Mouse (Mus musculus): ENCODE data around the gene Olfr378. TPM values are rescaled to one million over a fixed set of nuclear protein-coding genes. Genes with fewer than 3 reads are reported as not detected.

Olfr378 gene
- polyA plus RNA-seq (2012; rRNA removed) (not detected in 2 replicates), polyA plus RNA-seq (2014; fragmentation: Nextera tagmentation; extraction: Ambion mirVana) (not detected in 2 replicates)

GRCm38 (mm10) chr11:73428377-73428776, at the start of gene Olfr378:
TSS of gene Olfr378 (minus strand) at chr11:73428477.
- no peak for DNase-seq (ENCODE audit: low read depth in 3 of 3, low spot score in 3 of 3)
- ATAC-seq (ENCODE audit: insufficient read depth): no peak
- no peaks in the 10 kb centered on the region for H3K36me3 ChIP-seq (replicated peaks; ENCODE audit: control insufficient read depth, insufficient read depth, low read depth)
- no peak for TF ChIP-seq EP300 (IDR thresholded peaks at IDR 0.05; ENCODE audit: low read depth)
- TF ChIP-seq CTCF (IDR thresholded peaks at IDR 0.05; ENCODE audit: low read depth): no peak
- no peak within 1 kb of the TSS for H3K27ac ChIP-seq
- H3K4me3 ChIP-seq (ENCODE audit: insufficient read depth in 1 of 2, low read depth in 2 of 2, low read length in 2 of 2): no peak within 1 kb of the TSS
- no peak within 1 kb of the TSS for H3K4me2 ChIP-seq (ENCODE audit: low read depth)
- no peaks in the 10 kb centered on the region for H3K27me3 ChIP-seq (ENCODE audit: control insufficient read depth, insufficient read depth, low read length)
- 66% methylated on average over 1 of the region's 1 CpGs for WGBS (ENCODE audit: insufficient replicate concordance)
- H3K4me1 ChIP-seq (replicated peaks; ENCODE audit: control insufficient read depth in 2 of 2, insufficient read depth in 2 of 2, low read length in 1 of 2): no peaks in the 10 kb centered on the region
- H3K9ac ChIP-seq (replicated peaks): no peak within 1 kb of the TSS
- H3K9me3 ChIP-seq (ENCODE audit: control insufficient read depth, low read length): no peaks in the 10 kb centered on the region

- 81% methylated on average over 1 of the region's 1 CpGs for WGBS (ENCODE audit: insufficient replicate concordance)
- DNase-seq (ENCODE audit: low read depth in 3 of 3, low spot score in 3 of 3): no peak
- Histone ChIP-seq H3K9ac (replicated peaks) (no peak within 1 kb of the TSS), H3K4me3 (ENCODE audit: insufficient read depth in 1 of 2, low read depth in 2 of 2, low read length in 2 of 2) (no peak within 1 kb of the TSS), H3K4me2 (ENCODE audit: low read depth) (no peak within 1 kb of the TSS), H3K9me3 (ENCODE audit: control insufficient read depth, low read length) (no peaks in the 10 kb centered on the region), H3K27me3 (ENCODE audit: control insufficient read depth, insufficient read depth, low read length) (no peaks in the 10 kb centered on the region), H3K36me3 (replicated peaks; ENCODE audit: control insufficient read depth, insufficient read depth, low read depth) (no peaks in the 10 kb centered on the region), H3K27ac (no peak within 1 kb of the TSS), H3K4me1 (replicated peaks; ENCODE audit: control insufficient read depth in 2 of 2, insufficient read depth in 2 of 2, low read length in 1 of 2) (no peaks in the 10 kb centered on the region)
- no peak for ATAC-seq (ENCODE audit: insufficient read depth)
- TF ChIP-seq CTCF (IDR thresholded peaks at IDR 0.05; ENCODE audit: low read depth): no peak
- no peak for TF ChIP-seq EP300 (IDR thresholded peaks at IDR 0.05; ENCODE audit: low read depth)
Measured at GRCm38 (mm10) chr11:73457408-73457807, 29.1 kb upstream of the Olfr378 start, which contains the start of gene Olfr380. TSS of gene Olfr380 (minus strand) at chr11:73457508.

- H3K4me2 ChIP-seq (ENCODE audit: low read depth): no peak within 1 kb of the TSS
- no peak within 1 kb of the TSS for H3K4me3 ChIP-seq (ENCODE audit: insufficient read depth in 1 of 2, low read depth in 2 of 2, low read length in 2 of 2)
- H3K9ac ChIP-seq (replicated peaks): no peak within 1 kb of the TSS
- no peak for DNase-seq (ENCODE audit: low read depth in 3 of 3, low spot score in 3 of 3)
- TF ChIP-seq CTCF (IDR thresholded peaks at IDR 0.05; ENCODE audit: low read depth) (no peak), EP300 (IDR thresholded peaks at IDR 0.05; ENCODE audit: low read depth) (no peak)
- H3K36me3 ChIP-seq (replicated peaks; ENCODE audit: control insufficient read depth, insufficient read depth, low read depth): no peaks in the 10 kb centered on the region
- no peaks in the 10 kb centered on the region for H3K4me1 ChIP-seq (replicated peaks; ENCODE audit: control insufficient read depth in 2 of 2, insufficient read depth in 2 of 2, low read length in 1 of 2)
- no peak within 1 kb of the TSS for H3K27ac ChIP-seq
- no peaks in the 10 kb centered on the region for H3K9me3 ChIP-seq (ENCODE audit: control insufficient read depth, low read length)
- H3K27me3 ChIP-seq (ENCODE audit: control insufficient read depth, insufficient read depth, low read length): no peaks in the 10 kb centered on the region
- ATAC-seq (ENCODE audit: insufficient read depth): no peak
Measured at GRCm38 (mm10) chr11:73399514-73399913, 28.8 kb downstream of the Olfr378 start, which contains the start of gene Olfr1. TSS of gene Olfr1 (minus strand) at chr11:73399614.

- Histone ChIP-seq H3K4me1 (replicated peaks; ENCODE audit: control insufficient read depth in 2 of 2, insufficient read depth in 2 of 2, low read length in 1 of 2) (no peaks in the 10 kb centered on the region), H3K27ac (no peak overlapping the region), H3K36me3 (replicated peaks; ENCODE audit: control insufficient read depth, insufficient read depth, low read depth) (no peaks in the 10 kb centered on the region), H3K9me3 (ENCODE audit: control insufficient read depth, low read length) (no peaks in the 10 kb centered on the region), H3K9ac (replicated peaks) (no peak overlapping the region), H3K4me3 (ENCODE audit: insufficient read depth in 1 of 2, low read depth in 2 of 2, low read length in 2 of 2) (no peak overlapping the region), H3K4me2 (ENCODE audit: low read depth) (no peak overlapping the region), H3K27me3 (ENCODE audit: control insufficient read depth, insufficient read depth, low read length) (no peaks in the 10 kb centered on the region)
- TF ChIP-seq CTCF (IDR thresholded peaks at IDR 0.05; ENCODE audit: low read depth) (no peak), EP300 (IDR thresholded peaks at IDR 0.05; ENCODE audit: low read depth) (no peak)
- DNase-seq (ENCODE audit: low read depth in 3 of 3, low spot score in 3 of 3) (no peak), ATAC-seq (ENCODE audit: insufficient read depth) (no peak)
- 51% methylated on average over 4 of the region's 4 CpGs for WGBS (ENCODE audit: insufficient replicate concordance)
Measured at GRCm38 (mm10) chr11:73395374-73395773, 32.9 kb downstream of the Olfr378 start.

Other genes starting within 250 kb of the Olfr378 start
- 4.5 and 5.3 TPM in 2 replicates for gene Ctns, start 229.4 kb downstream of the Olfr378 start, polyA plus RNA-seq (2012; rRNA removed)
- 4.8 and 6.8 TPM in 2 replicates for gene Ctns, start 229.4 kb downstream of the Olfr378 start, polyA plus RNA-seq (2014; fragmentation: Nextera tagmentation; extraction: Ambion mirVana)
- gene Shpk, start 229.0 kb downstream of the Olfr378 start, polyA plus RNA-seq (2012; rRNA removed): 1.6 and 2.0 TPM in 2 replicates
- gene Shpk, start 229.0 kb downstream of the Olfr378 start, polyA plus RNA-seq (2014; fragmentation: Nextera tagmentation; extraction: Ambion mirVana): 1.5 and 2.4 TPM in 2 replicates
- gene Trpv1, start 194.2 kb downstream of the Olfr378 start, polyA plus RNA-seq (2012; rRNA removed): 0.03 TPM in 1 of 2 replicates, not detected in the other
- not detected in 2 replicates for gene Trpv1, start 194.2 kb downstream of the Olfr378 start, polyA plus RNA-seq (2014; fragmentation: Nextera tagmentation; extraction: Ambion mirVana)
- gene Trpv3, start 161.1 kb downstream of the Olfr378 start, polyA plus RNA-seq (2012; rRNA removed): 0.01 TPM in 2 replicates
- gene Trpv3, start 161.1 kb downstream of the Olfr378 start, polyA plus RNA-seq (2014; fragmentation: Nextera tagmentation; extraction: Ambion mirVana): 0.03 TPM in 1 of 2 replicates, not detected in the other
- 1.6 and 2.2 TPM in 2 replicates for gene Aspa, start 98.9 kb downstream of the Olfr378 start, polyA plus RNA-seq (2012; rRNA removed)
- 2.5 and 3.2 TPM in 2 replicates for gene Aspa, start 98.9 kb downstream of the Olfr378 start, polyA plus RNA-seq (2014; fragmentation: Nextera tagmentation; extraction: Ambion mirVana)
- gene Gm49340, start 98.7 kb downstream of the Olfr378 start, polyA plus RNA-seq (2012; rRNA removed): 0.12 TPM in 2 replicates
- gene Gm49340, start 98.7 kb downstream of the Olfr378 start, polyA plus RNA-seq (2014; fragmentation: Nextera tagmentation; extraction: Ambion mirVana): not detected in 2 replicates
- 1.3 and 2.0 TPM in 2 replicates for gene Spata22, start 98.7 kb downstream of the Olfr378 start, polyA plus RNA-seq (2012; rRNA removed)
- 0.64 and 1.0 TPM in 2 replicates for gene Spata22, start 98.7 kb downstream of the Olfr378 start, polyA plus RNA-seq (2014; fragmentation: Nextera tagmentation; extraction: Ambion mirVana)
- 0.31 and 0.47 TPM in 2 replicates for gene Olfr20, start 77.7 kb downstream of the Olfr378 start, polyA plus RNA-seq (2012; rRNA removed)
- gene Olfr20, start 77.7 kb downstream of the Olfr378 start, polyA plus RNA-seq (2014; fragmentation: Nextera tagmentation; extraction: Ambion mirVana): 0.05 TPM in 1 of 2 replicates, not detected in the other
- gene Olfr376, start 57.2 kb downstream of the Olfr378 start, polyA plus RNA-seq (2012; rRNA removed): not detected in 2 replicates
- gene Olfr376, start 57.2 kb downstream of the Olfr378 start, polyA plus RNA-seq (2014; fragmentation: Nextera tagmentation; extraction: Ambion mirVana): not detected in 2 replicates
- not detected in 2 replicates for gene Olfr1, start 28.9 kb downstream of the Olfr378 start, polyA plus RNA-seq (2012; rRNA removed)
- gene Olfr1, start 28.9 kb downstream of the Olfr378 start, polyA plus RNA-seq (2014; fragmentation: Nextera tagmentation; extraction: Ambion mirVana): not detected in 2 replicates
- not detected in 2 replicates for gene Olfr380, start 29.0 kb upstream of the Olfr378 start, polyA plus RNA-seq (2012; rRNA removed)
- not detected in 2 replicates for gene Olfr380, start 29.0 kb upstream of the Olfr378 start, polyA plus RNA-seq (2014; fragmentation: Nextera tagmentation; extraction: Ambion mirVana)
- gene Olfr381, start 63.1 kb upstream of the Olfr378 start, polyA plus RNA-seq (2012; rRNA removed): not detected in 2 replicates
- gene Olfr381, start 63.1 kb upstream of the Olfr378 start, polyA plus RNA-seq (2014; fragmentation: Nextera tagmentation; extraction: Ambion mirVana): not detected in 2 replicates
- not detected in 2 replicates for gene Olfr382, start 88.7 kb upstream of the Olfr378 start, polyA plus RNA-seq (2012; rRNA removed)
- not detected in 2 replicates for gene Olfr382, start 88.7 kb upstream of the Olfr378 start, polyA plus RNA-seq (2014; fragmentation: Nextera tagmentation; extraction: Ambion mirVana)
- gene Olfr385, start 164.5 kb upstream of the Olfr378 start, polyA plus RNA-seq (2012; rRNA removed): not detected in 2 replicates
- not detected in 2 replicates for gene Olfr385, start 164.5 kb upstream of the Olfr378 start, polyA plus RNA-seq (2014; fragmentation: Nextera tagmentation; extraction: Ambion mirVana)
- gene Olfr384, start 170.1 kb upstream of the Olfr378 start, polyA plus RNA-seq (2012; rRNA removed): not detected in 2 replicates
- gene Olfr384, start 170.1 kb upstream of the Olfr378 start, polyA plus RNA-seq (2014; fragmentation: Nextera tagmentation; extraction: Ambion mirVana): not detected in 2 replicates